Comparison of ENCODE assay signal across 30 mouse cellular contexts in the genomic region with DNA sequence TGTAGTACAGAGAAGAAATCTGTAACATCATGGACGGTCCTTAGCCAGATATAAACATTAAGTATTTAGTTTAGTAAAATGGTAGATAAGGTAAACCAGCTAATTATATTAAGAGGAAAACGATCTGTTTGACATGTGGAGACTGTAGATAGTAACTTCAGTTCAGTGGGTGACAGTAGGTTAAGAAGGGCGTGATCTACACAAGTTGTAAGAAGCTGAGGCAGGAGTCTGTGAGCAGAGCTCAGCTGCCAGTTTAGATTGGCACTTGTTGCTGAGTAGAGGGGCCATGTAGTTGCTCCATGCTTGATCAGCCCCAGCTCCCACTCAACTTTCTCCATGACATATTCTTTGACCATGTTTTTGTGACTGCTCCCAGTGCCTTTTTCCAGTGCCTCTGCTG. TPM values are rescaled to one million over a fixed set of nuclear protein-coding genes. Genes with fewer than 3 reads are reported as not detected.
A peak's percentile ranks its signal among the peaks of the same experiment; 100 is the strongest.
DNase-seq lines count a peak whose midpoint lies in the region; ATAC-seq and TF ChIP-seq lines count a peak whose summit lies in the region.
"Had no signal": no experiment of that assay in that cellular context is flagged by ENCODE, and none has a peak within 500 bp of the region (broad histone marks: within the 10 kb centered on the region; RNA-seq: fewer than 3 reads in every experiment).

No protein-coding gene starts in this region.

- no peak overlapping the region for H3K4me3 ChIP-seq in MEL (ENCODE audit: control insufficient read depth in 1 of 2, insufficient read depth in 1 of 2, low read depth in 2 of 2, low read length in 2 of 2)
- no peak overlapping the region for H3K4me3 ChIP-seq in liver, embryonic 14.5 days (ENCODE audit: insufficient read depth in 1 of 2, low read depth in 2 of 2, low read length in 2 of 2)
- H3K4me3 ChIP-seq: embryonic facial prominence, embryonic 12.5 days; embryonic facial prominence, embryonic 15.5 days; hindbrain, embryonic 12.5 days; hindbrain, embryonic 15.5 days had no signal

- no peak overlapping the region for H3K27ac ChIP-seq in MEL (ENCODE audit: control insufficient read depth, low read depth, low read length)
- no peak overlapping the region for H3K27ac ChIP-seq in liver, embryonic 14.5 days
- H3K27ac ChIP-seq: embryonic facial prominence, embryonic 12.5 days; embryonic facial prominence, embryonic 15.5 days; hindbrain, embryonic 12.5 days; hindbrain, embryonic 15.5 days had no signal

- H3K4me2 ChIP-seq in liver, embryonic 14.5 days (ENCODE audit: low read depth): no peak overlapping the region
- H3K4me2 ChIP-seq: embryonic facial prominence, embryonic 12.5 days; embryonic facial prominence, embryonic 15.5 days; heart, embryonic 11.5 days; hindbrain, embryonic 12.5 days; hindbrain, embryonic 15.5 days had no signal

- H3K9me3 ChIP-seq in MEL (replicated peaks; ENCODE audit: insufficient read depth, low read length): no peaks in the 10 kb centered on the region
- H3K9me3 ChIP-seq in liver, embryonic 14.5 days (ENCODE audit: control insufficient read depth, low read length): no peaks in the 10 kb centered on the region
- H3K9me3 ChIP-seq: embryonic facial prominence, embryonic 12.5 days; embryonic facial prominence, embryonic 15.5 days; hindbrain, embryonic 12.5 days; hindbrain, embryonic 15.5 days had no signal

- H3K4me1 ChIP-seq in MEL (ENCODE audit: control insufficient read depth in 1 of 2, insufficient read depth in 2 of 2, low read length in 2 of 2): no peaks in the 10 kb centered on the region; a peak in 1 of 4 replicates
- H3K4me1 ChIP-seq in liver, embryonic 14.5 days (replicated peaks; ENCODE audit: control insufficient read depth in 2 of 2, insufficient read depth in 2 of 2, low read length in 1 of 2): no peaks in the 10 kb centered on the region
- H3K4me1 ChIP-seq: embryonic facial prominence, embryonic 12.5 days; embryonic facial prominence, embryonic 15.5 days; hindbrain, embryonic 12.5 days; hindbrain, embryonic 15.5 days had no signal

- H3K27me3 ChIP-seq in MEL (ENCODE audit: control insufficient read depth in 1 of 2, insufficient read depth in 2 of 2, low read length in 2 of 2): no peaks in the 10 kb centered on the region
- H3K27me3 ChIP-seq in liver, embryonic 14.5 days (ENCODE audit: control insufficient read depth, insufficient read depth, low read length): no peaks in the 10 kb centered on the region
- H3K27me3 ChIP-seq: embryonic facial prominence, embryonic 12.5 days; embryonic facial prominence, embryonic 15.5 days; hindbrain, embryonic 12.5 days; hindbrain, embryonic 15.5 days had no signal

- TF ChIP-seq RAD21 in MEL (IDR thresholded peaks at IDR 0.05; ENCODE audit: low read depth, low read length): no peak

- H3K79me2 ChIP-seq in MEL (ENCODE audit: control insufficient read depth, insufficient read depth, low read length, poor library complexity): no peaks in the 10 kb centered on the region

- peaks cover 2 to 16% of the 10 kb centered on the region in 2 experiments; a peak in 3 of 4 replicates for H3K36me3 ChIP-seq in MEL (ENCODE audit: control insufficient read depth in 1 of 2, insufficient read depth in 2 of 2, low read length in 2 of 2)
- peaks cover 51% of the 10 kb centered on the region for H3K36me3 ChIP-seq in liver, embryonic 14.5 days (replicated peaks; ENCODE audit: control insufficient read depth, insufficient read depth, low read depth)

- no peak for TF ChIP-seq CTCF in MEL (IDR thresholded peaks at IDR 0.05 in 2 of 3, conservative IDR thresholded peaks at IDR 0.05 in 1 of 3; ENCODE audit: control insufficient read depth in 1 of 3, insufficient read depth in 1 of 3, low read depth in 2 of 3, low read length in 3 of 3, poor library complexity in 1 of 3, severe bottlenecking in 1 of 3)
- no peak for TF ChIP-seq CTCF in liver, embryonic 14.5 days (IDR thresholded peaks at IDR 0.05; ENCODE audit: low read depth)

- WGBS in liver, embryonic 14.5 days (ENCODE audit: insufficient replicate concordance): 40% methylated on average over 3 of the region's 3 CpGs

- 0 out of 2 replicates have a peak, but pooled peaks have one; percentile 48 for ATAC-seq in liver, embryonic 14.5 days (ENCODE audit: insufficient read depth)
- ATAC-seq in megakaryocyte progenitor cell, adult 5-6 weeks (replicated peaks; ENCODE audit: poor library complexity): peak; percentile 85
- ATAC-seq: activated CD4-positive, CD25-positive, alpha-beta regulatory T cell, adult 4 months; CD4-positive, CD25-positive, alpha-beta regulatory T cell, adult 4 months; forebrain, embryonic 14.5 days had no signal

- no peak for TF ChIP-seq POLR2A in MEL (IDR thresholded peaks at IDR 0.05; ENCODE audit: control insufficient read depth in 1 of 2, insufficient read depth in 1 of 2, low read depth in 1 of 2, low read length in 2 of 2, poor library complexity in 1 of 2)

- no peak overlapping the region for H3K9ac ChIP-seq in MEL (ENCODE audit: control insufficient read depth, low read depth, low read length, poor library complexity, severe bottlenecking)
- no peak overlapping the region for H3K9ac ChIP-seq in liver, embryonic 14.5 days (replicated peaks)
- H3K9ac ChIP-seq: embryonic facial prominence, embryonic 12.5 days; embryonic facial prominence, embryonic 15.5 days; hindbrain, embryonic 12.5 days; hindbrain, embryonic 15.5 days had no signal

- no peak for TF ChIP-seq EP300 in MEL (IDR thresholded peaks at IDR 0.05; ENCODE audit: low read depth in 1 of 2, low read length in 2 of 2)
- TF ChIP-seq EP300 in liver, embryonic 14.5 days (IDR thresholded peaks at IDR 0.05; ENCODE audit: low read depth): no peak

- DNase-seq in MEL (ENCODE audit: low read depth, low spot score): peak; percentile 9
- peak; percentile 20 for DNase-seq in c-Kit-positive CD71-positive TER-119-negative erythroid progenitor cells, embryonic 14.5 days (ENCODE audit: low read depth)
- no peak for DNase-seq in liver, embryonic 14.5 days (ENCODE audit: low read depth in 3 of 3, low spot score in 3 of 3)
- no peak for DNase-seq in gastrocnemius, postnatal 25 days
- no peak for DNase-seq in gastrocnemius, postnatal 4 days (ENCODE audit: low spot score in 2 of 2)
- no peak for DNase-seq in spleen, postnatal 36 days (ENCODE audit: low spot score in 2 of 2)
- DNase-seq: adrenal gland, adult 8-10 months; adrenal gland, postnatal 25 days; cerebellum, adult 18-20 months; cerebellum, adult 9-10 months; cerebellum, postnatal 14 days; gastrocnemius, postnatal 36 days; heart, adult 11 months had no signal

TF ChIP-seq in MEL, 35 proteins besides CTCF, POLR2A, EP300 and RAD21:
- TF ChIP-seq ZNF384 (IDR thresholded peaks at IDR 0.05; ENCODE audit: low read depth, low read length) (no peak), CHD1 (IDR thresholded peaks at IDR 0.05; ENCODE audit: low read depth, low read length) (no peak), JUND (IDR thresholded peaks at IDR 0.05; ENCODE audit: low read depth, low read length) (no peak), ZMIZ1 (IDR thresholded peaks at IDR 0.05; ENCODE audit: low read depth, low read length) (no peak)

RNA-seq across cellular contexts. Expression of a gene that starts 9.0 kb away (rescaled TPM):
- not detected in 2 replicates for total RNA-seq in MEL (2012; rRNA removed)
- polyA plus RNA-seq in MEL (2012; ENCODE audit: insufficient read depth in 1 of 2, insufficient read length in 2 of 2, low read depth in 1 of 2, low replicate concordance in 2 of 2, missing spikeins in 1 of 2): not detected
- 0.04 and 0.08 TPM in 2 replicates for polyA plus RNA-seq in liver, embryonic 14.5 days (2012; rRNA removed)
- polyA plus RNA-seq in liver, embryonic 14.5 days (2014; fragmentation: Nextera tagmentation; extraction: Ambion mirVana): not detected in 2 replicates
- not detected in 2 replicates for total RNA-seq in megakaryocyte progenitor cell, adult 5-6 weeks (2015)
- total RNA-seq in megakaryocyte progenitor cell, adult 5-6 weeks (2017): 0.03 TPM in 1 of 2 replicates, not detected in the other
- total RNA-seq in gastrocnemius, postnatal 25 days (2021): not detected
- total RNA-seq in gastrocnemius, postnatal 4 days (2021): not detected
- total RNA-seq: adrenal gland, adult 8-10 months; adrenal gland, postnatal 25 days; gastrocnemius, adult 8-10 months; gastrocnemius, postnatal 36 days; heart, adult 8-10 months; heart, postnatal 25 days; hematopoietic stem cell, adult 5-6 weeks had no signal
- polyA plus RNA-seq: C2C12; forebrain, embryonic 11.5 days; forebrain, embryonic 14.5 days; heart, embryonic 14.5 days; heart, postnatal 0 days; hindbrain, embryonic 12.5 days had no signal

RNA-seq across cellular contexts. Expression of a gene that starts 33.5 kb away (rescaled TPM):
- 26.5 and 28.1 TPM in 2 replicates for total RNA-seq in MEL (2012; rRNA removed)
- polyA plus RNA-seq in MEL (2012; ENCODE audit: insufficient read depth in 1 of 2, insufficient read length in 2 of 2, low read depth in 1 of 2, low replicate concordance in 2 of 2, missing spikeins in 1 of 2): 100 to 1,000 TPM in 1 of 2 experiments, 10 to 100 TPM in 1; 17.8 to 104 TPM
- 6.2 and 9.8 TPM in 2 replicates for polyA plus RNA-seq in liver, embryonic 14.5 days (2012; rRNA removed)
- 8.7 and 12.9 TPM in 2 replicates for polyA plus RNA-seq in liver, embryonic 14.5 days (2014; fragmentation: Nextera tagmentation; extraction: Ambion mirVana)
- 13.5 and 22.4 TPM in 2 replicates for total RNA-seq in megakaryocyte progenitor cell, adult 5-6 weeks (2015)
- 20.4 and 26.7 TPM in 2 replicates for total RNA-seq in megakaryocyte progenitor cell, adult 5-6 weeks (2017)
- 1 to 10 TPM; 7.7 to 9.6 TPM for total RNA-seq in gastrocnemius, postnatal 25 days (2021)
- total RNA-seq in gastrocnemius, postnatal 4 days (2021): 10 to 100 TPM; 14.6 to 15.1 TPM

RNA-seq across cellular contexts. Expression of a gene that starts 38.3 kb away (rescaled TPM):
- 86.2 and 91.0 TPM in 2 replicates for total RNA-seq in MEL (2012; rRNA removed)
- polyA plus RNA-seq in MEL (2012; ENCODE audit: insufficient read depth in 1 of 2, insufficient read length in 2 of 2, low read depth in 1 of 2, low replicate concordance in 2 of 2, missing spikeins in 1 of 2): 100 to 1,000 TPM in 1 of 2 experiments, not detected in 1; 150 TPM
- polyA plus RNA-seq in liver, embryonic 14.5 days (2012; rRNA removed): 35.0 and 55.4 TPM in 2 replicates
- 78.5 and 87.7 TPM in 2 replicates for polyA plus RNA-seq in liver, embryonic 14.5 days (2014; fragmentation: Nextera tagmentation; extraction: Ambion mirVana)
- 106 TPM in 2 replicates for total RNA-seq in megakaryocyte progenitor cell, adult 5-6 weeks (2015)
- 105 and 140 TPM in 2 replicates for total RNA-seq in megakaryocyte progenitor cell, adult 5-6 weeks (2017)
- 10 to 100 TPM; 55.7 to 62.8 TPM for total RNA-seq in gastrocnemius, postnatal 25 days (2021)
- total RNA-seq in gastrocnemius, postnatal 4 days (2021): 10 to 100 TPM; 54.7 to 58.7 TPM

RNA-seq across cellular contexts. Expression of a gene that starts 39.0 kb away (rescaled TPM):
- total RNA-seq in MEL (2012; rRNA removed): 12.3 and 17.5 TPM in 2 replicates
- 10 to 100 TPM in 1 of 2 experiments, not detected in 1; 22.0 TPM for polyA plus RNA-seq in MEL (2012; ENCODE audit: insufficient read depth in 1 of 2, insufficient read length in 2 of 2, low read depth in 1 of 2, low replicate concordance in 2 of 2, missing spikeins in 1 of 2)
- 162 and 175 TPM in 2 replicates for polyA plus RNA-seq in liver, embryonic 14.5 days (2012; rRNA removed)
- 184 and 195 TPM in 2 replicates for polyA plus RNA-seq in liver, embryonic 14.5 days (2014; fragmentation: Nextera tagmentation; extraction: Ambion mirVana)
- 14.3 and 21.7 TPM in 2 replicates for total RNA-seq in megakaryocyte progenitor cell, adult 5-6 weeks (2015)
- total RNA-seq in megakaryocyte progenitor cell, adult 5-6 weeks (2017): 18.3 and 23.3 TPM in 2 replicates
- total RNA-seq in gastrocnemius, postnatal 25 days (2021): 10 to 100 TPM; 13.9 to 14.3 TPM
- 10 to 100 TPM; 13.7 to 15.9 TPM for total RNA-seq in gastrocnemius, postnatal 4 days (2021)

Comparison
In these comparisons a context has a peak if more than half of its experiments do, and no peak if none do; other contexts are left out.
1. DNase-seq: peak in MEL (single experiment) and c-Kit-positive CD71-positive TER-119-negative erythroid progenitor cells, embryonic 14.5 days (single experiment); none in liver, embryonic 14.5 days (0 of 3), gastrocnemius, postnatal 25 days (single experiment), gastrocnemius, postnatal 4 days (0 of 2) and spleen, postnatal 36 days (0 of 2).